Mouse (Mus musculus) embryonic facial prominence, embryonic 15.5 days (tissue): Measurements from ENCODE around the gene Snorc. TPM values are rescaled to one million over a fixed set of nuclear protein-coding genes. Genes with fewer than 3 reads are reported as not detected.

Experiments used
- ATAC-seq: fragments of 200-750 bp; cut with Nextera tagmentation; 2 replicates; pipeline ENCODE4 v1.8.0; 2017; ENCODE audit warnings: low read depth, moderate TSS enrichment; ENCODE audit not compliant: insufficient number of reproducible peaks, low FRiP score, low TSS enrichment
- H3K27ac ChIP-seq: fragments of 300-500 bp; sonication (generic); replicated peaks from 2 replicates; pipeline ENCODE4 v1.5.1; 2015; ENCODE audit warnings: mild to moderate bottlenecking, inconsistent platforms
- H3K27me3 ChIP-seq: fragments of 300-500 bp; sonication (generic); 2 replicates; pipeline ENCODE4 v1.6.1; 2015; ENCODE audit warnings: inconsistent platforms
- H3K36me3 ChIP-seq: fragments of 300-500 bp; sonication (generic); 2 replicates; pipeline ENCODE4 v1.6.1; 2015; ENCODE audit warnings: mild to moderate bottlenecking, inconsistent platforms
- H3K4me1 ChIP-seq: fragments of 300-500 bp; sonication (generic); 2 replicates; pipeline ENCODE4 v1.6.1; 2015; ENCODE audit warnings: inconsistent platforms
- H3K4me2 ChIP-seq: fragments of 300-500 bp; sonication (generic); replicated peaks from 2 replicates; pipeline ENCODE4 v1.6.1; 2015; ENCODE audit warnings: mild to moderate bottlenecking, inconsistent platforms
- H3K4me3 ChIP-seq: fragments of 300-500 bp; sonication (generic); replicated peaks from 2 replicates; pipeline ENCODE4 v1.5.1; 2015; ENCODE audit warnings: mild to moderate bottlenecking, inconsistent platforms
- H3K9ac ChIP-seq: fragments of 300-500 bp; sonication (generic); 2 replicates; pipeline ENCODE4 v1.6.1; 2015; ENCODE audit warnings: inconsistent platforms
- H3K9me3 ChIP-seq: fragments of 300-500 bp; sonication (generic); replicated peaks from 2 replicates; pipeline ENCODE4 v1.6.1; 2016; ENCODE audit warnings: inconsistent platforms
- WGBS: fragments of 180-500 bp; shearing (Covaris S2); methylation state at CpG from one replicate; pipeline ENCODE4 v1.1.7; 2015; 5-methylcytosine and 5-hydroxymethylcytosine counted together
- polyA plus RNA-seq: library from polyadenylated mRNA; unstranded; fragments of >200 nt; fragmentation: Nextera tagmentation; extraction: Ambion mirVana; gene quantifications from 2 replicates; pipeline ENCODE4 v1.2.1, GENCODE M21; 2015

Snorc gene
- polyA plus RNA-seq, 1 experiment from 2014 or later, result 20.4 TPM

DNA sequence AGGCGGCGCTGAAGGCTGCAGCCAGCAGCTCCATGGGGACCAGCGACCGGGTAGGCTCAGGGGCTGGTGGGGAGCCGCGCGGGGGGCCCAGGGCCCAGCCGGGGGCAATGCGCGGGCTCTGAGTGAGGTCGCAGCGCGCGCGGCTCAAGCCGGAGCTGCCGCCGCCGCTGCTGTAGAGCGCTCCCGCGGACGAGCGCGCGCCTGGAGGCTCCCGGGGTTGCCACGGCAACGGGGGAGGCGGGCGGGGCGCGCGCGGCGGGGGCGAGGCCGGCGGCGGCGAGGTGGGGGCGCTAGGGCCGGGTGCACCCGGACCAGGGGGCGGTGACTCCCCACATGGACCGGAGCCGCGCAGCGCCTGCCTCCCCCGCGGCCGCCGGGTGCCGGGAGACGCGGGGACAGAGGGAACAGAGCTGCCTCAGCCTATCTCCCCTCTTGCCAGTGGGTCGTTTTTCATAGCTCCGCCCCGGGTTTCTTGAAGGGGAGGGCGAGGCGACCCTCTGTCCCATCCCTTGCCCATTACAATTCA lies 40.2 kb downstream of the Snorc start:
- Histone ChIP-seq H3K4me1 (peaks cover 11% of the 10 kb centered on the region), H3K27ac (no peak overlapping the region), H3K4me2 (peak overlapping the region; percentile 100), H3K27me3 (peaks cover 40% of the 10 kb centered on the region), H3K9me3 (no peaks in the 10 kb centered on the region), H3K36me3 (no peaks in the 10 kb centered on the region), H3K9ac (peak overlapping the region; percentile 51), H3K4me3 (peak overlapping the region; percentile 66)
- 0% methylated on average over 55 of the region's 61 CpGs for WGBS
- ATAC-seq, result peak; percentile 78

DNA sequence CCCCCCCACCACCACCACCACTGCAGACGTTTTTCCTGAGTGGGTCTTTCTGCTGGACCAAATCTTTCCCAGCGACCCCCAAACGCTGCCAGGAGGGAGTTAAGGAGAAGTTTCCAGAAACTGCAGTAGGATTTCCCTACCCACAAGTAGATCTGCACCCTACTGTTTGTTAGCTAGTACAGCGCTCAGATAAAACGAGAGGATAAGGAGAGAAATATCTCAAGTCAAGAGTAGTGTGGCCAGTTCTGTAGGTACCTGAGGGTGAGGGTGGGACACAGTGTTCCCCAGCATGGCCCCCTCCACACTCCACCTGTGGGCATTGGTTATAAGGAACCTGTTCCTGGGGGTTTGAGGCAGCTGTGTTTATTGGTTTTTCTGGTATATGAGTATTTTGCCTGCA lies 40.8 kb downstream of the Snorc start:
- H3K9ac ChIP-seq, result no peak overlapping the region
- peaks cover 40% of the 10 kb centered on the region for H3K27me3 ChIP-seq

DNA sequence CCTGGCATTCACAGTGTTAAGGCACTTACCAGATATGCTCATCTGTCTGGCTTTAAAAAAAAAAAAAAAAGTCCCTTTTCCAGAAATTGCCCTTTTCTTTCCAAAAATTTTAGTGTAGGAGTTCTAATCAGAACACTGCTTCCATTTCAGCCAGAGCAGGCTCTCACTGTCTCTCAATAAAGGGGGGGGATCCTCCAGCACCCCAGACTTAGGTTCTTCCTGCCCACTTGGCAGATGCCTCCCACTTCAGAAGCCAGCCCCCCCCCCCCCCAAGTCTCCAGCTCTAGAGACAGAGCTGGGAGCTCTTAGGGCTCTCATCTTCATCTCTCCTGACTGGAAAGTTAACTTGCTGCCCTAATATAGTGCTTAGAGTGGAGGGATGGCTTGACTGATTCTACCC lies 50.4 kb downstream of the Snorc start:
- Histone ChIP-seq H3K9ac (no peak overlapping the region), H3K27ac (no peak overlapping the region), H3K4me2 (peak overlapping the region; percentile 19; the same call in 1 of the 2 replicates), H3K9me3 (no peaks in the 10 kb centered on the region), H3K4me1 (peaks cover 3% of the 10 kb centered on the region; the same call in 1 of the 2 replicates), H3K4me3 (no peak overlapping the region), H3K27me3 (no peaks in the 10 kb centered on the region), H3K36me3 (no peaks in the 10 kb centered on the region)
- no peak for ATAC-seq

More for the DNA sequence above, 40.8 kb downstream of the Snorc start:
- ATAC-seq, result no peak
- Histone ChIP-seq H3K4me3 (peak overlapping the region; percentile 66; the same call in 1 of the 2 replicates), H3K36me3 (no peaks in the 10 kb centered on the region), H3K4me1 (peaks cover 11% of the 10 kb centered on the region), H3K4me2 (peak overlapping the region; percentile 100; the same call in 1 of the 2 replicates), H3K27ac (no peak overlapping the region), H3K9me3 (no peaks in the 10 kb centered on the region)
- WGBS, result 14% methylated on average over 5 of the region's 5 CpGs

DNA sequence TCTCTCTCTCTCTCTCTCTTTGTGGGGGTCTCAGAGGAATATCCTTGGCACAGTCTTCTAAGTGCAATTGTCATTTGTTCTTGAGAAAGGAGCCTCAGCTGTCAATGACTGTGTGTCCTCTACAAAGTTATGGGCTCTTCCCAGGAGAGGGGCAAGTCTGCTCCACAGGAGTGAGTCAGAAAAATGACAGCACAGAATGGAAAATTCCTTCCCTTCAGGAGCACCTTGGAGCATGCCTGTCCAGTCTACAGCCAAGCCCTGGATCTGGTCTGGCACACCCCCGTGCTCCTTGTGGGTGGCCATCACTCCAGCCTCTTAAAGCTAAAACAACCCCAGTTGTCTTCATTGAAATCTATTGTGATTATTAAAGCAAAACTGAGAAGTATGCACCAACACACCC lies 51.5 kb downstream of the Snorc start:
- H3K27me3 ChIP-seq, result no peaks in the 10 kb centered on the region
- no peak for ATAC-seq

DNA sequence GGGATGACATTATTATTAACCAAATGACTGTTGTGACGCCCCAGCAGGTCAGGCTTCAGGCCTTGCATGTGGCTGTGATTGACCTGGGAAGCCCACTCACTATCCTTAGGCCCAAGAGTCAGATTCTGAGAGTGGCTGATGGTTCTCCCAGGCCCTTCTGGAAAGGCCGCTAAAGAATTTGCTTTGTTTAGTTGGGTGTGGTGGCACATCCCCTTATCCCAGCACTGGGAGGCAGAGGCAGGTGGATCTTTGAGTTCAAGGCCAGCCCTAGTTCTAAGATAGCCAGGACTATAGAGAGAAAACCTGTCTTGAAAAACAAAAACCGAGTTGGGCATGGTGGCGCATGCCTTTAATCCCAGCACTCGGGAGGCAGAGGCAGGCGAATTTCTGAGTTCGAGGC lies 55.0 kb downstream of the Snorc start:
- no peaks in the 10 kb centered on the region for H3K27me3 ChIP-seq
- WGBS, result 88% methylated on average over 7 of the region's 7 CpGs
- ATAC-seq, result no peak
- no peak overlapping the region for H3K4me2 ChIP-seq
- no peak overlapping the region for H3K27ac ChIP-seq
- H3K4me3 ChIP-seq, result no peak overlapping the region
- no peaks in the 10 kb centered on the region for H3K36me3 ChIP-seq
- H3K4me1 ChIP-seq, result peaks cover 3% of the 10 kb centered on the region; the same call in 1 of the 2 replicates
- H3K9ac ChIP-seq, result no peak overlapping the region
- H3K9me3 ChIP-seq, result no peaks in the 10 kb centered on the region

More for the DNA sequence above, 51.5 kb downstream of the Snorc start:
- H3K27ac ChIP-seq, result no peak overlapping the region
- H3K9me3 ChIP-seq, result no peaks in the 10 kb centered on the region
- H3K36me3 ChIP-seq, result no peaks in the 10 kb centered on the region
- H3K4me2 ChIP-seq, result no peak overlapping the region
- no peak overlapping the region for H3K9ac ChIP-seq
- 58% methylated on average over 1 of the region's 1 CpGs for WGBS
- no peak overlapping the region for H3K4me3 ChIP-seq
- H3K4me1 ChIP-seq, result peaks cover 3% of the 10 kb centered on the region; the same call in 1 of the 2 replicates

Other genes with a start within 250 kb of the Snorc start
- 2.8 and 3.0 TPM in 2 replicates for gene Efhd1, start 205.9 kb upstream of the Snorc start, polyA plus RNA-seq
- 56.2 and 56.6 TPM in 2 replicates for gene Gigyf2, start 143.3 kb upstream of the Snorc start, polyA plus RNA-seq
- 2.8 and 6.0 TPM in 2 replicates for gene Kcnj13, start 75.5 kb upstream of the Snorc start, polyA plus RNA-seq
- 0.21 and 0.51 TPM in 2 replicates for gene Neu2, start 39.6 kb downstream of the Snorc start, polyA plus RNA-seq
- gene Ngef, start 103.6 kb downstream of the Snorc start, polyA plus RNA-seq, result 4.3 and 4.4 TPM in 2 replicates
- gene Inpp5d, start 150.0 kb downstream of the Snorc start, polyA plus RNA-seq, result 7.9 and 9.7 TPM in 2 replicates